Mouse (Mus musculus): Measurements from ENCODE around the gene Rps13.

Gene Rps13

DNA sequence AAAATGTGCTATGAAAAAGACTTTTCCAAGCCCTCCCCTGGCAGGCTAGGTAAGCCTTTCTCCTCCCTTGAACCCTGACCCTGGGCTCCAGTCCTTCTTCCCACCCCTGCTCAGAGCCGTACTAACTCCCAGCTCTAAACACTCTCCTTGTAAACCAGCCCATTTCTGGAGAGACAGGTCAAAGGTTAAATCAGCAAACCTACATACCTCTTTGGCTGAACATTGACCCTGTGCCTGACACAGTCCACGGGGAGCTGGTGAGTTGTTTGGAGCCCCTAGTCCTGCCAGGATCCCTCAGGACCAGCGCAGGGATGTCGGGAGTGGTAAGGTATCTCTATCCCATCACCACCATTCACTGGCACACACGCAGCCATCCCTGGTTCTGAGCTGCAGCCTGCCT is 41.6 kb downstream of the Rps13 start:
- no peak for DNase-seq (ENCODE audit: extremely low read depth, low read depth, low spot score)

DNA sequence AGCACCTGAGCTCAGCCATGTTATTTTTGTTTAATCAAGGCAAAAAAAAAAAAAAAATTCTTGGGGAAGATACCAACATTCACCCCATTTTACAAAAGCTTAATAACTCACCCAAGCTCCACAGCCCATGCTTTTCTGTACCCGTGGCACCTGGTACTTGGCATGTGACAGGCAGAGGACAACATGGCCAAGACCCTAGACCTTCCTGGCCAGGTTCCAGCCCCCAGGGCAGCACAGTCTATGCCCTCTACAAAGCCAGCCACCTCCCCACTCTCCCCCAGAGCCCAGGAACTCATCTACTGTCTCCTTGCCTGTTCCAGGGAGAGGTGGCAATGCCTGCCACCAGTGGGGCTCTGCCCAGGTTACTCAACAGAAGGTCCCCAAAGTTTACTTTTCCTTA is 43.4 kb downstream of the Rps13 start:
- no peak for DNase-seq (ENCODE audit: extremely low read depth, low read depth, low spot score)

DNA sequence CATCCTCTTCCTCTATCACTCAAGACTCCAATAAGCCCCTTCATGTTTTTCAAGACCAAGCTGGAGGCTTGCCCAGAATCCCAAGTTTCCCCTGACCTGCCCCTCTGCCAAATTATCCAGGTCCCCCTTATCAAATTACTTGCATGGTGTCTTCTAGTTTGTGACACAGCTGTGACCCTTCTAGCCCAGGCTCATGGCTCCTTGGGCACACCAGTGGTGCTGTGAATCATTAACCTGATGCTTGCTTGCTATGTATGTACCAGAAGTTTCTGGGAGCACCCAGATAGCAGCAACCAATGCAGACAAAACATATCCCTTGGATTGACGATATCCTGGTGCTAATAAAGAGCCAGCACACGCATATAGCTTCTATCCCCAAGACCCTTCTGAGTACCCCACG is 45.0 kb downstream of the Rps13 start:
- DNase-seq (ENCODE audit: extremely low read depth, low read depth, low spot score), result no peak

DNA sequence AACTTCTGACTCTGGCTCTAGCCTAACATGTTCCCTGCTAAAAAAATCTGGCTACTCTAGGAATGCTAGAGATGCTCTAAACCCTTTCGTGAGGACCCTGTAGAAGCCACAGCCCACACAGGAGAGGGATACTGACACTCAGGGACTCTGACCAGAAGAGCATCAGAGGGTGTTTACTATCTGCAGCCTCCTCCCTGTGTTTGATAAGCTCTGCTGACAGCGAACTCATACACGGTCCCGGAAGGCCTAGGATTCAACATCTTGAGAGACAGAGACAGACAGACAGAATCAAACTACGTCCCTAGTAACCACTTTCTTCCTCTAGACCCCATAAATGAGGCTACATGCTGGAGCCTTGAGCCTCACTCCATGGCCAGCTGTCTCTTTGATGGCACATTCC is 46.0 kb downstream of the Rps13 start:
- no peak for DNase-seq (ENCODE audit: extremely low read depth, low read depth, low spot score)

DNA sequence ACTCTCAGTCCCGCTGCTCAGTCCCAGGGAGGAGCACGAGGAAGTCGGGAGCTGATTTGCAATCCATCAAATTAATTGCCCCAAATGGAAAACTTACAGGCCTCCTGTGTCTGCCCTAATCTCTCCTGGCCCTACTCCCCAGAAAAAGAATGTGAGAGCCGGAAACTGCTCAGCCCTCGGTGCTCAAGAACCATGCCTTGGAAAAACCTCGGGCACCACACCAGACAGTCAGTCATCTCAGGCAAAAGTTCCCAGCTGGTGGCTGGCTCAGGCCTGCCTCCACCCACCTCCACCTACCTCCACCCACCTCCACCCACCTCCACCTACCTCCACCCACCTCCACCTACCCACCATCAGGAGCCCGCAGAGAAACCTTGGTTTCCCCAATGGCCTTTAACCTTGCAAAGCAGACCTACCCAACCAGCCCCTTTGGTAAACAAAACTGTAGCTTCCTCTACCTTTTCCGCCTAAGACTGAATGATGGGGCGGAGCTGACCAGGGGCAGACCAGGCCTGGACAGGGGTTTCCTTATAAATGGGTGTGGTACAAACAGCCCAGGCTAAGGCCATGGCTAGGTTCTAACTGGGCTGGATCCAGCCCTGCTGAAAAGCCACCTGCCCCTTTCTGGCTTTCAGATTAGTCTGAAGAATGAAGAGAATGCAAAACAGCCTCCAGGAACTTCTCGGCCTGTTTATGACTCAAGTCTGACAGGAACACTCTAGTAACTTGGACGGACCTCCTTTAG is 47.2 kb downstream of the Rps13 start:
- DNase-seq (ENCODE audit: extremely low read depth, low read depth, low spot score), result no peak

DNA sequence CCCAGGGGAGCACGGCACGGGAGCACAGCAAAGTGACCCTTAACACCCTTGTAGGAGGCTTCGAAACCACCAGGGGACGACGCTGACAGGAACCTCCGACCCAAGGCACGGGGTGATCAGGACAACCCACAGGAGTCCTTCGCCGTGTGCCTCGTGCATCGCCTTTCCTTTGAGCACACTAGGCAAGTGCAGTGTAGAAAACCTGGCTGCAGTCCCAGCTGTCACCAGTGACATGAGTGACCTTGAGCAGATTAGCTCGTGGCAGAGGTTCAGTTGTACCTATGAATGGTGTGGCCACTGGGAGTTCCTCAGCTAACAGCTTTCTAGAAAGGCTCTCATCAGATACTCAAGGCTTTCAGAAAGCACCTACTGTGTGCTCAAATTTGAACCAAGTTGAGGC is 47.8 kb downstream of the Rps13 start:
- DNase-seq (ENCODE audit: extremely low read depth, low read depth, low spot score), result no peak

DNA sequence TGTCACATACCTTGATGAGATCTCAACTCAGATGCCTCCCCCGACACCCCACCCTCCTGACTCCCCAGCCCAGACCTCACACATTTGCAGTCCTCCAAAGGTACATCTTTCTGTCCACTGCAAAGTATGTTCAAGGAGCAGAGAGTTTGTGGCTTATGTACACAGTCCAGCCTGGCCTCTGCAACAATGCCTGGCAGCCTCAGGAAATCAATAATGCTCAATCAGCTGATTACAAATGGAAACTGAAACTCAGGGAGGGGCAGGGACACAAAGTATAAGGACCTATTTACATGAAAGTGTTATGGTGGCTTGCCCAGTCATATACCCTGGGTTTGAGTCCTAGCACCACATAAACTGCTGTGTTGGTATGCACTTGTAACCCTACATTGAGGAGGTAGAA is 48.8 kb downstream of the Rps13 start:
- no peak for DNase-seq (ENCODE audit: extremely low read depth, low read depth, low spot score)

DNA sequence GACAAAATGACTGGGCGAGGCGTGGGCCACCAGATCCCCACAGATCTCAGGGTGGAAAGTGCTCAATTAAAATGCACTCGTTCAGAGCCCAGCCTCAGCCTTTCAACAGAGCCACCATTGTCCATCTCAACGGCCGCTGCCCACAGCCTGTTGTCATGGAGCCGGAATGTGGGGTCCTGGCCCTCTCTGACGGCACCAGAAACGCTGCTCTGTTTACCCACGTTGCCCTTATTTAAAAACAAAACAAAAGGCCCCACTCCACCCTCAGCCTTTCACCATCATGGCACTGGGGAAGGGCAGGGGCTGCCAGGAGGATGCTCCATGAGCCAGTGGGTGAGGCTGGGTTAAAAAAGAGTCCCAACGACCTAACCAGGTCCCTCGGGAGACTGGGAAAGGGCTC is 51.2 kb downstream of the Rps13 start:
- DNase-seq (ENCODE audit: extremely low read depth, low read depth, low spot score), result no peak
